Mouse (Mus musculus) E14TG2a.4 (cell line): ENCODE data around the gene Atxn1.

Source experiments
- CTCF ChIP-seq: conservative IDR thresholded peaks from 2 replicates; pipeline ENCODE4 v1.5.1; 2014; ENCODE audit warnings: low read length
- NANOG ChIP-seq: IDR thresholded peaks from 2 replicates; pipeline ENCODE4 v1.6.1; 2014; ENCODE audit warnings: borderline replicate concordance, low read length, mixed read lengths

DNA sequence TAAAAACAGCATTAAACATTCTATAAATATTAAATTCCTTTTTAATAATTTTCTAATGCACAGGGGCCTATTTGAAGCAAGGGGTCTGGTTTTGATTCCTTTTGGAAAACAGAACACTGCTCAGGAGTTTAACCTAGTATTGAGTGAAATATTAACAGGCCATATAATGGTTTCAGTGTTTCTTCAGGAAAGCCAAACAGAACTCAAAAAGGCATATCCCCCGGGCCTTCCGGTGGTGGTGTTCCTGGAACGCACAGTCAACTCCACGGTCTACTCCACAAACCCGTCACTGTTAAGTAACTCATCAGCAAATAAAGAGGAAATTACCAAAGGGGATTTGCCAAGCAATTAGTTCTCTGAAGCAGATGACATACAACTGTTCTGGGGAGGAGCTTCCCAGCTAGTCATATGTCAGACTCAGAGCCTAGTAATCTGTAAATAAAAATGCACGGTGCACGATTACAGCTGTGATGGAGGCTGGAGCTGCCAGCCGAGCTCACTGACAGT, 14.4 kb downstream of the Atxn1 start:
- TF ChIP-seq CTCF (no peak), NANOG (no peak)
